9 mouse cellular contexts compared by ENCODE assay signal in the genomic region with DNA sequence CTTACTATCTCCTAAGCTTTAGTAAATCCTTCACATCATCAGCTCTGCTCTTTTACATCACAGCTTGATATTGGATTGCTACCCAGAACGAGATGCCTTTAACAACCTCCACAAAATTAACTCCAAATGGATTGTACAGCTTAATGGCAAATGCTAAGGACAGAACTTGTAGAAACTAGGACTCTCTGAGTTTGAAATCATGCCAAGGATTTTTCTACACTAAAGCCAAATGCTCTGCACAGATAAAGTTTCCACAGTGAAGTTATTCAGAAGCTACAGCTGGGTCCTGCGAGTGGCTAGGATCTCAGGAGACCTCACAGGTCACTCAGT. TPM values are rescaled to one million over a fixed set of nuclear protein-coding genes. Genes with fewer than 3 reads are reported as not detected.
A peak's percentile ranks its signal among the peaks of the same experiment; 100 is the strongest.
DNase-seq lines count a peak whose midpoint lies in the region; ATAC-seq lines count a peak whose summit lies in the region.
"Had no signal": no experiment of that assay in that cellular context is flagged by ENCODE, and none has a peak within 500 bp of the region (broad histone marks: within the 10 kb centered on the region; RNA-seq: fewer than 3 reads in every experiment).

No protein-coding gene starts in this region.

- H3K4me3 ChIP-seq in neural tube, embryonic 11.5 days (ENCODE audit: low read depth, low read length), result peak overlapping the region; percentile 30; the same call in 1 of the 2 replicates
- peak overlapping the region; percentile 33 for H3K4me3 ChIP-seq in forebrain, embryonic 14.5 days (ENCODE audit: low read depth, low read length)
- peak overlapping the region; percentile 44 for H3K4me3 ChIP-seq in limb, embryonic 15.5 days
- H3K4me3 ChIP-seq in stomach, embryonic 16.5 days (replicated peaks; ENCODE audit: low read length), result peak overlapping the region; percentile 50

- no peaks in the 10 kb centered on the region for H3K36me3 ChIP-seq in neural tube, embryonic 11.5 days (ENCODE audit: control insufficient read depth, insufficient read depth, low read length)
- no peaks in the 10 kb centered on the region for H3K36me3 ChIP-seq in forebrain, embryonic 14.5 days (ENCODE audit: control insufficient read depth, insufficient read depth, low read length)
- no peaks in the 10 kb centered on the region for H3K36me3 ChIP-seq in limb, embryonic 15.5 days
- no peaks in the 10 kb centered on the region for H3K36me3 ChIP-seq in stomach, embryonic 16.5 days (ENCODE audit: control insufficient read depth, insufficient read depth, low read length)

- peak overlapping the region; percentile 54 for H3K4me2 ChIP-seq in neural tube, embryonic 11.5 days (ENCODE audit: low read depth)
- peak overlapping the region; percentile 63 for H3K4me2 ChIP-seq in forebrain, embryonic 14.5 days (ENCODE audit: low read length)
- H3K4me2 ChIP-seq in limb, embryonic 15.5 days, result peak overlapping the region; percentile 59
- peak overlapping the region; percentile 61 for H3K4me2 ChIP-seq in stomach, embryonic 16.5 days (ENCODE audit: low read depth, low read length)

- H3K4me1 ChIP-seq in neural tube, embryonic 11.5 days (ENCODE audit: control insufficient read depth, insufficient read depth, low read length), result no peaks in the 10 kb centered on the region
- no peaks in the 10 kb centered on the region; the same call in 1 of the 2 replicates for H3K4me1 ChIP-seq in forebrain, embryonic 14.5 days (ENCODE audit: control insufficient read depth, insufficient read depth, low read length)
- peaks cover 9% of the 10 kb centered on the region; the same call in 1 of the 2 replicates for H3K4me1 ChIP-seq in limb, embryonic 15.5 days
- peaks cover 14% of the 10 kb centered on the region; the same call in 1 of the 2 replicates for H3K4me1 ChIP-seq in stomach, embryonic 16.5 days (ENCODE audit: control insufficient read depth, insufficient read depth, low read length)

- H3K27me3 ChIP-seq in neural tube, embryonic 11.5 days (ENCODE audit: control insufficient read depth, insufficient read depth, low read length), result no peaks in the 10 kb centered on the region
- H3K27me3 ChIP-seq in forebrain, embryonic 14.5 days (replicated peaks; ENCODE audit: control insufficient read depth, insufficient read depth, low read length), result no peaks in the 10 kb centered on the region
- H3K27me3 ChIP-seq in limb, embryonic 15.5 days, result no peaks in the 10 kb centered on the region
- H3K27me3 ChIP-seq in stomach, embryonic 16.5 days (ENCODE audit: control insufficient read depth, insufficient read depth, low read length), result no peaks in the 10 kb centered on the region

- no peaks in the 10 kb centered on the region for H3K9me3 ChIP-seq in neural tube, embryonic 11.5 days (ENCODE audit: control insufficient read depth, low read length)
- no peaks in the 10 kb centered on the region for H3K9me3 ChIP-seq in forebrain, embryonic 14.5 days (replicated peaks; ENCODE audit: control insufficient read depth, low read length)
- H3K9me3 ChIP-seq in limb, embryonic 15.5 days, result no peaks in the 10 kb centered on the region
- H3K9me3 ChIP-seq in stomach, embryonic 16.5 days (replicated peaks; ENCODE audit: control insufficient read depth, low read length), result no peaks in the 10 kb centered on the region

- 48% methylated on average over 2 of the region's 2 CpGs for WGBS in neural tube, embryonic 11.5 days
- WGBS in forebrain, embryonic 14.5 days, result 62% methylated on average over 2 of the region's 2 CpGs
- 23% methylated on average over 2 of the region's 2 CpGs for WGBS in limb, embryonic 15.5 days
- 26% methylated on average over 2 of the region's 2 CpGs for WGBS in stomach, embryonic 16.5 days

- intact Hi-C loops in left cerebral cortex, postnatal 36 days (cut with DNase I), result no loop called here

- H3K27ac ChIP-seq in neural tube, embryonic 11.5 days (ENCODE audit: low read depth, low read length), result no peak overlapping the region
- no peak overlapping the region for H3K27ac ChIP-seq in forebrain, embryonic 14.5 days (ENCODE audit: low read depth, low read length)
- 0 out of 2 replicates have a peak overlapping the region, but pooled peaks have one; percentile 38 for H3K27ac ChIP-seq in limb, embryonic 15.5 days
- H3K27ac ChIP-seq in stomach, embryonic 16.5 days (ENCODE audit: low read length), result peak overlapping the region; percentile 76

- no peak for ATAC-seq in neural tube, embryonic 11.5 days (ENCODE audit: insufficient read depth, low FRiP score, low TSS enrichment)
- no peak; the same call in 1 of the 2 replicates for ATAC-seq in forebrain, embryonic 14.5 days
- ATAC-seq in limb, embryonic 15.5 days (ENCODE audit: insufficient number of reproducible peaks, low FRiP score, low TSS enrichment, low read depth), result 0 out of 2 replicates have a peak, but pooled peaks have one; percentile 40
- ATAC-seq in stomach, embryonic 16.5 days (ENCODE audit: insufficient read depth, low FRiP score), result no peak

- H3K9ac ChIP-seq in neural tube, embryonic 11.5 days (ENCODE audit: low read length), result no peak overlapping the region
- no peak overlapping the region for H3K9ac ChIP-seq in forebrain, embryonic 14.5 days (ENCODE audit: low read length)
- no peak overlapping the region for H3K9ac ChIP-seq in limb, embryonic 15.5 days
- peak overlapping the region; percentile 48; the same call in 1 of the 2 replicates for H3K9ac ChIP-seq in stomach, embryonic 16.5 days (ENCODE audit: low read length)

- no peak for DNase-seq in neural tube, embryonic 11.5 days (ENCODE audit: low spot score)
- no peak for DNase-seq in neural tube, embryonic 10.5 days (ENCODE audit: extremely low spot score, low spot score)
- peak; percentile 5 for DNase-seq in forebrain, embryonic 14.5 days (ENCODE audit: low spot score)
- no peak for DNase-seq in layer of hippocampus, postnatal 25 days (ENCODE audit: extremely low spot score in 1 of 2, low spot score in 1 of 2)
- DNase-seq in left cerebral cortex, postnatal 36 days (ENCODE audit: low spot score in 2 of 2), result no peak
- DNase-seq in adrenal gland, adult 18-20 months (ENCODE audit: low spot score in 2 of 2), result no peak
- DNase-seq: kidney, postnatal 14 days had no signal

RNA-seq across cellular contexts. Expression of a gene that starts 13.5 kb away (rescaled TPM):
- not detected in 2 replicates for polyA plus RNA-seq in neural tube, embryonic 11.5 days (2014; fragmentation: Nextera tagmentation; extraction: Ambion mirVana)
- polyA plus RNA-seq in forebrain, embryonic 14.5 days (2014; fragmentation: Nextera tagmentation; extraction: Ambion mirVana), result not detected in 2 replicates
- not detected in 2 replicates for polyA plus RNA-seq in limb, embryonic 15.5 days (2015; fragmentation: Nextera tagmentation; extraction: Ambion mirVana)
- not detected in 2 replicates for polyA plus RNA-seq in stomach, embryonic 16.5 days (2015; fragmentation: Nextera tagmentation; extraction: Ambion mirVana)
- total RNA-seq in layer of hippocampus, postnatal 25 days (2021), result not detected
- total RNA-seq in left cerebral cortex, postnatal 36 days (2021), result not detected
- not detected for total RNA-seq in adrenal gland, adult 18-20 months (2021)

Comparison
In these comparisons a context has a peak if more than half of its experiments do, and no peak if none do; other contexts are left out.
1. H3K27ac ChIP-seq: peak in limb, embryonic 15.5 days (single experiment) and stomach, embryonic 16.5 days (single experiment); none in neural tube, embryonic 11.5 days (single experiment) and forebrain, embryonic 14.5 days (single experiment).
2. Peak in every context shown above with its lines, with median percentiles within 50 percentile points of each other: H3K4me2 ChIP-seq and H3K4me3 ChIP-seq.